Mouse (Mus musculus) urinary bladder, adult 18-20 months (tissue): ENCODE measurements at regions not wholly inside any gene's neighbourhood (a gene's known extent, or its start where the extent isn't known, plus 50 kb on each side); places are given as distances from the start of the nearest gene placed in this dataset.

ENCODE experiments used
- DNase-seq, 2 experiments: peaks; one replicate each; pipeline ENCODE4 v3.0.0; 2022; ENCODE audit warnings: low spot score in 2 of 2, mixed read lengths in 2 of 2

- no peak for DNase-seq
Observed at GRCm38 (mm10) chr15:96119240-96119639, 168.1 kb upstream of the Arid2 start.

- no peak for DNase-seq
Observed at GRCm38 (mm10) chr15:96124397-96124796, 162.9 kb upstream of the Arid2 start.

- DNase-seq: no peak
Observed at GRCm38 (mm10) chr15:96129699-96130098, 157.6 kb upstream of the Arid2 start.

GRCm38 (mm10) chr15:96130531-96130930 lies 156.8 kb upstream of the Arid2 start:
- no peak for DNase-seq

GRCm38 (mm10) chr15:96131582-96132091 lies 155.7 kb upstream of the Arid2 start:
- DNase-seq: no peak

GRCm38 (mm10) chr15:96132636-96133035 lies 154.7 kb upstream of the Arid2 start:
- no peak for DNase-seq

GRCm38 (mm10) chr15:96135250-96135731 lies 152.0 kb upstream of the Arid2 start:
- peak; percentile 8 to 27 for DNase-seq

- DNase-seq: no peak
Observed at GRCm38 (mm10) chr15:96135816-96136215, 151.5 kb upstream of the Arid2 start.

GRCm38 (mm10) chr15:96137534-96137933 lies 149.8 kb upstream of the Arid2 start:
- DNase-seq: no peak

- DNase-seq: no peak
Observed at GRCm38 (mm10) chr15:96137945-96138344, 149.4 kb upstream of the Arid2 start.

- DNase-seq: no peak
Observed at GRCm38 (mm10) chr15:96153489-96153888, 133.8 kb upstream of the Arid2 start.

- DNase-seq: no peak
Observed at GRCm38 (mm10) chr15:96158321-96158720, 129.0 kb upstream of the Arid2 start.

GRCm38 (mm10) chr15:96164771-96165431 lies 122.4 kb upstream of the Arid2 start:
- no peak for DNase-seq

- no peak for DNase-seq
Observed at GRCm38 (mm10) chr15:96167256-96167655, 120.1 kb upstream of the Arid2 start.

- DNase-seq: no peak
Observed at GRCm38 (mm10) chr15:96169726-96170467, 117.4 kb upstream of the Arid2 start.

- peak; percentile 3 to 35 for DNase-seq
Observed at GRCm38 (mm10) chr15:96170986-96171769, 116.1 kb upstream of the Arid2 start.

GRCm38 (mm10) chr15:96177911-96178310 lies 109.4 kb upstream of the Arid2 start:
- DNase-seq: no peak

- DNase-seq: no peak
Observed at GRCm38 (mm10) chr15:96178374-96179109, 108.8 kb upstream of the Arid2 start.

GRCm38 (mm10) chr15:96179511-96179910 lies 107.8 kb upstream of the Arid2 start:
- DNase-seq: no peak

- DNase-seq: no peak
Observed at GRCm38 (mm10) chr15:96180036-96180435, 107.3 kb upstream of the Arid2 start.

GRCm38 (mm10) chr15:96180977-96181376 lies 106.3 kb upstream of the Arid2 start:
- DNase-seq: no peak
